Mouse (Mus musculus) CD4-positive helper T cell, adult 2 months (primary cell): ENCODE measurements around the gene Metap1.
"Not testable (repeated sequence)": the region's sequence is repeated elsewhere in the genome, so short reads cannot be mapped to it uniquely, and the experiment has no call there.

Source experiments
- DNase-seq: peaks from one replicate; pipeline ENCODE4 v3.0.0-alpha.2; 2012; ENCODE audit warnings: low read depth, missing footprints, low spot score

Gene Metap1

DNA sequence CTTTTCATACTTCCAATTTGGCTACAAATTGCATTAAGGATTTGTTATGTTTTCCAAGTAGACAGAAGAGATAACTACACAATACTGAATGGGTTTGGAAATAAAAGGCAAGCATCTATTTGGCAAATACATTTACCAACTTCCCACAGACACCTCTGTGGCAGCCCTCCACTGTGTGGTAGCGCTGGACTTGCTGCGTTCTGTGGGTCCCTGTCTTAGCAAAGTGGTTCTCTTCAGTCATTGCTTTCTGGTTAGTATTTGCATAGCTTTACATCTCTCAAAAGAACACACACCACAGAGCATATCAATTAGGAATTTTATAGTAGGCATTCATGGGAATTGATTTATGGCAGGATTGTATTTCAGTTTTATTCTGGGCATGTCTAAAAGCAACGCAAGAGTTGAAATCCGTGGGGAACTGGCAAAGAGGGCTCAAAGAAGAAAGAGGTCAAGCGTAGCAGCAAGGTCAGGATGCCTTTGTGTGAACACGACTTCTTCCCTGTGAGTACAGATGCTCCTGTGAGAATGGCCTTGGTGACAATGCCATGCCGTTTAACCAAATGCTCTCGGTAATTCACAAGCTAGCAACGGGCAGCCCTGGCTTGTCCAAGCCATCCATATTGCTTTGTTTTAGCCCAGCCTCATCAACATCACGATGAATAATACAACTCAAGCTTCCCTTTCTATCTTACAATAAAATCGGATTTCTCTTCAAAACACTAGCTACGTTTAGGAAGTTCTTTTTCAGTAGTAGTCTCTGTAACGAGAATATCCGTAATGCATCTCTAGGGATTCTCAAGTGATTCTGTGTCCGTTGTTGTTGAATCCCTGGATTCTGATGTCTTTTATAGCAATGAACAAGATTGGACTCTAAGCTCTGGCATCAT, 10.8 kb upstream of the Metap1 start:
- DNase-seq, result no peak

- DNase-seq, result no peak
Observed at GRCm38 (mm10) chr3:138498731-138499130, 9.4 kb upstream of the Metap1 start.

DNA sequence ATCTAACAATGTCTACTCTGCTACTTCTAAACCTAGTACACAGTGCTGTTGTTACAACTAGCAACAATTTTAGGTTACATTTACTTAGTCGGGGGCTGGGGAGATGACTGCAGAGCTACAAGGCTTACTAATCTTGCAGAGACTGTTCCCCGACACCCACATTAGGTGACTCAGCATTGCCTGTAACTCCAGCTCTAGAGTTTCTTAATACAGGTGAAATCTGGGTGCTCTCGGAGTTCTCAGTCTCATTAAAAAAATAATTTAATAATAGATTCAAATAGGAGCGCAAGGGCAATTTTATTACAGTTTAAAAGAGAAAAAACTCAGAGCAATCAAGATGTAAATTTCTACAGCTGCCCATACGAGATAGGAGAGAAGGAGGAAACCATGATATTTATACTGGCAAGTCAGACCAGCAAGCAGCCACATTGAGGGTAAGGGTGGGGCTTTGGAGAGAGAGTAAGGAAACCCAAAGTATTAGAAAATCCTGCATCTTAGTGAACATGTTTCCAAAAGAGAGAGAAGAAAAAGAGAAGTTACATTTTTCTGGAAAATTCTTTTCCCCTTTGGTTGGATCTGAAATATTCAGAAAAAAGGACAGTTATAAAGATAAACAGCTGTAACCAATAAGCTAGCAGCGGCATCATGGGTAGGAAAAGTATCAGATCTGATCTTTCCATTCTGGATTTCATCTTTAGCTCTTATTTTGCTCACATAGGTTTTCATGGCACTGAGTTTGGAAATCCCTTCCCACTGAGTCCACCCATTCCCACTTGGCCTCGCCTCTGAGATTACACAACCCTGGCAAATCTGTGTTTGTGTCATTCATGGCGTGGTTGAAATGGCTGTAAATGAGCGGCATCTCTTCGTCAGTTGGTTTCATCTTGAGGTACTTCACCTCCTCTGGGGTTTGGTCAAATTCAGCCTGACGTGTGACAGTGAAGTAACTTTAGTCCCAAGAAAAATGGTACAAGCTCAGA, 6.1 kb upstream of the Metap1 start:
- DNase-seq, result no peak

DNA sequence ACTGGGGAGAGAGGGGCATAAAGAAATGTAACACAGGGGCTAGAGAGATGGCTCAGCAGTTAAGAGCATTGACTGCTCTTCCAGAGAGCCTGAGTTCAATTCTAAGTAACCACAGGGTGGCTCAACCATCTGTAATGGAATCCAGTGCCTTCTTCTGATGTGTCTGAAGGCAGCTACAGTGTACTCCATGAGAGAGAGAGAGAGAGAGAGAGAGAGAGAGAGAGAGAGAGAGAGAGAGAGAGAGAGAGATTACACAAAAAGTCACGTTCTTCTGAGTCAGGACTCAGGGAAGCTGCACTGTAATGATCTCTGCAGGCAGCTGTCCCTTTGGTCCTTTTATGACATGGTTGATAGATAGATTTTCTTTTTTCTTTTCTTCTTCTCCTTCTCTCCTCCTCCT, 5.2 kb upstream of the Metap1 start:
- DNase-seq, result no peak

- DNase-seq, result no peak
Observed at GRCm38 (mm10) chr3:138493668-138494067, 4.4 kb upstream of the Metap1 start.

DNA sequence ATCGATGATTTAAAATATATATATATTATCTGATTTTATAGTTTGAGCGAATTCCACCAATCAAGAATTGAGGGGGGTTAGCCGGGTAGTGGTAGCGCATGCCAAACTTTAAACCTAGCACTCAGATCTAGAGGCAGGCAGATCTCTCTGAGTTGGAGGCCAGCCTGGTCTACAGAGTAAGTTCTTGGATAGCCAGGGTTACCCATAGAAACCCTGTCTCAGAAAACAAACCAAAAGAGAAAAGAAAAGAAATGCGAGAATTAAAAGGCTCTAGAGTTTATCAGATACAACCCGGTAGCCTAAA, 671 bp upstream of the Metap1 start:
- DNase-seq, result no peak

DNA sequence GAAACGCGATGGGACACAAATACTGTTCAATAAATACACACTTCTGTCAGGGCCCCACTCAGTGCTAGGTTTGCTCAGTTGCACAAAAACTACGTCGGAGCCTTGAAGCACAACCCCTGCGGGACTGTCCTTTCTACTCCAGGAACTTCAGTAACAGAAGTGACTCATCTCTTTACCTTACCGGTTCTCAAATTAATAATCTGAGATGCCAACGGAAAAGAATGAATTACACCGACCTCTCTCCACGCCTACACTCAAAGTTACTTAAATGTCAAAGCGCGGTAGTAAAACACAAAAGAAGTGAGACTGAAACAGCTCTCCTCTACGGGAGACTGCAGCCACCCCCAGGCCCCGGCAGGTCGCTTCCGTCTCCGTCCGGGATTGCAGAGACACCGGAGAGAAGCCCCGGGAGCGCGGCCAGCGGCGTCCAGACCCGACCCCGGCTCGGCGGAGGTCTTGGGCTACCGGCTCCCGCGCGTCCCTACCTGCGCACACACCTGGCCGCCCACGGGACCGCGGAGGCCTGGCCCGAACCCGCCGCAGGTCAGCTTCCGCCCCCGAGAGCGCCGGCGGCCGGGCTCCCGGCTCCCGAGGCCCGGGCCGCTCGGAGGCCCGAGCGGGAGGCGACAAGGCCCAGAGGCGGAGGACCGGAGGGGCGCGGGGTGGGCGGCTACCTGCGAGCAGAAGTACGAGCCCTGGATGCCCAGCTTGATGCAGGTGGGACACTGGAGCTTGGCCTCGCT, 560 bp downstream of the Metap1 start:
- no peak for DNase-seq

DNA sequence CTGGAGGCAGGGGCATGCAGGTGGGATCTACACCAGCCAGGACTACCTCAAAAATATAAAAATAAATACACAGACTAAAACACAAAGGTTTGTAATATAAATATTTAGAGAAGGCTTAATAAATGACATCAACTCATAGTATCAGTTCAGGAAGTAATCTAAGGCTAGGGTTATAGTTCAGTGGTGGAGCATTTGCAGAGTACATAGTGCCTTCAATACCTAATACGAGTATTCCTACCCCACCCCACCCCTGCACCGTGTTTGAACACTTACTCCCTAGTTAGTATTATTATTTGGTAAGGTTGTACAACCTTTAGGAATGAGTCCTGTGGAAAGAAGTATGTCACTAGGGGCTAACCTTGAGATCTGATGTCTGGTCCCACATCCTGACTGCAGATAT, 6.1 kb downstream of the Metap1 start:
- DNase-seq, result no peak

GRCm38 (mm10) chr3:138481526-138482284, 7.6 kb downstream of the Metap1 start:
- DNase-seq, result no peak

GRCm38 (mm10) chr3:138479489-138479888, 9.8 kb downstream of the Metap1 start:
- DNase-seq, result no peak

- no peak for DNase-seq
Observed at GRCm38 (mm10) chr3:138471066-138471465, 18.2 kb downstream of the Metap1 start.

DNA sequence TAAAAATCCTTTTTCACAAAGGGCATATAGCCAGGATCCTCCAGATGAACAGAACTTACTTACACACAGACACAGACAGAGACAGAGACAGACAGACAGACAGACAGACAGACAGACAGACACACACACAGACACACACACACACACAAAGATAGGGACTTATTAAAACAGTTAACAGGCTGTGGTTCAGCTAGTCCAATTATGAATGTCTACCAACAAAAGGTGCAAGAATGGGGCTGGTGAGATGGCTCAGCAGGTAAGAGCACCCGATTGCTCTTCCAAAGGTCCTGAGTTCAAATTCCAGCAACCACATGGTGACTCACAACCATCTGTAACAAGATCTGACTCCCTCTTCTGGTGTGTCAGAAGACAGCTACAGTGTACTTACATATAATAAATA, 22.7 kb downstream of the Metap1 start:
- DNase-seq, result not testable (repeated sequence)

- DNase-seq, result no peak
Observed at GRCm38 (mm10) chr3:138464573-138465147, 24.7 kb downstream of the Metap1 start.

DNA sequence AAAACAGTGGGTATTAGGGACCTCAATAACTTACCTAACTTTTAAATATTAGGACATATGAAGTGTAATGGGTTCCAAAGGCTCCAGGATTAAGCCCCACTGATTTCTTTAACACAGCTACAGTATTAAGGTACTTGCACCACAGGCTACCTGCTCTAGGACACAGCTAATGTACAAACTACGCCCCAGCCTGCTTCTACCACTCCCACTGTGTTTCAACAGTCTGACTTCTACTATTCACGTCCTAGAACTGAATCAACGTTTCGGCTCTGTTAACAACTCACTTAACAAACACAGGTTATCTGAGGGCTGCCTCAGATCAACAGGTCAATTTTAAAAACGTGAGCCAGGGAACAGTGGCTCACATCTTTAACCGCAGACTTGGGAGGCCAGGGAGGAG, 25.5 kb downstream of the Metap1 start:
- DNase-seq, result no peak

DNA sequence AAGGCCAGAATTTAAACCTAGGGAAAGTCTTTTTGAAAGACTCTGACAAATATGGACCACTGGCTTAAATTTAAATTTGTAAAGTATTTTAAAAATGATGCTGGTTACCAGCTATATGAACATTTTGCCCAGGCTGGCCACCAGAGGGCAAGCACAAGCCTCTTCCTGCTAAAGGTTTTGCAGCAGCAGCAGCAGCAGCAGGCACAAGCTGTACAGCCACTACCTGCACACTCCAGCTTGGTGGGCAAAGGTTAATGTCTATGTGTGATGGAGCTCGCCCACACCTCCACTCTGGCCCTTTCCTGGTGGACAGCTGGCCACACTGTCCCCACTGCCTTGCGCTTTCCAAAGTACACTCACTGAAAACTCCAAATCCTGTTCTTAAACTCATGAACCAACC, 26.2 kb downstream of the Metap1 start:
- DNase-seq, result peak; percentile 46

DNA sequence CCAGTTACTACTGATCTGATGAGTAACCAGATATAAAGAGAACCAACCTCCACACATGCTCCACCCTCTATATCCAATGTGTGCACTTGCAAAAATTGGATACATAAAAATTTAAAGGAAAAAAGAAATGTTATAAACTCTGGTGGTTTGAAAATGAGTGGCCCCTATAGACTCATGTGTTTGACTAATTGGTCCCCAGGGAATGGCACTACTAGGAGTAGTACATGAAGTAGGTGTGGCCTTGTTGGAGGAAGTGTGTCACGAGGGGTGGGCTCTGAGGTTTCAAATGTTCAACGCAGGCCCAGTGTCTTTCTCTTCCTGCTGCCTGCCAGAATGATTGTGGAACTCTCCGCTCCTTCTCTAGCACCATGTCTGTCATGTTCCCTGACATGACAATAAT, 27.5 kb downstream of the Metap1 start:
- no peak for DNase-seq

DNA sequence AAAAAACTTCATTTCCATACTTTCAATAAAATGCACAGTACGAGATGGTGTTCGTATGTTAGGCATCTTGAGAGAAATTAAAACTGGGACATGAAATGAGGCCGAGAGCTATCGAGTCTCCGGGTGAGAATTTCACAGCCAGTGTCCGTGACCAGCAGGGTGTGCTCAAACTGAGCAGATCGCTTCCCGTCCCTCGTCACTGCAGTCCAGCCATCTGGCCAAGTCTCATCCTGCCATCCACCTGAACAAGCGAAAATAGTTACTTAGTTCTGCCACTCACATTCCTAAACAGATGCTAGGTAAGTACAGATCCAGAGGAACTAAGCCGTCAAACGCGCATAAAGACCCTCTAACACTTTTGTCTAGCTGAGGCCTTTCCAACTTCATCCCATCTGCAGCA, 29.1 kb downstream of the Metap1 start:
- no peak for DNase-seq

DNA sequence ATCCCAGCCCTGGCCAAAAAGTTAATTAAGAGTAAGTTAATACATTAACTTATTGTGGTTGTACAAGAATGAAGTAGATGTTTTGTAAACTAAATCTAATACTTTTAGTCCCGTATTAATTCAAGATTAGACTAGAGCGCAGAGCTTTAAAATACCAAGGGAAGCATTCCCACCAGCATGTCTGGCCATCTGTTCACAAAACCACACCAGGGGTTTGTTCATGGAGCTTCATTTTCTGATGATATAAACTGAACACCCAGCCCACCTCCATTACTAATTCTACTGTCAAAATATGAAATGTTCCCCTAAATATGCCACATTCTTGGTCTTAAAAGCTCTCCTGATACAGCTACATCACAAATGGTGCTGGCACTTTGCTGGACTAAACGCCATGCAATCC, 30.9 kb downstream of the Metap1 start:
- no peak for DNase-seq

GRCm38 (mm10) chr3:138454711-138455435, 34.4 kb downstream of the Metap1 start:
- no peak for DNase-seq

GRCm38 (mm10) chr3:138454234-138454633, 35.1 kb downstream of the Metap1 start:
- no peak for DNase-seq
